Mouse (Mus musculus) stomach, embryonic 14.5 days (tissue): ENCODE results near the gene Gfod1. TPM values are rescaled to one million over a fixed set of nuclear protein-coding genes. Genes with fewer than 3 reads are reported as not detected.

ENCODE experiments used
- ATAC-seq: fragments of 200-750 bp; cut with Nextera tagmentation; 2 replicates; pipeline ENCODE4 v1.8.0; 2017; ENCODE audit warnings: low read depth, moderate TSS enrichment; ENCODE audit not compliant: insufficient number of reproducible peaks, insufficient read depth, low FRiP score
- H3K27ac ChIP-seq: fragments of 300-500 bp; sonication (generic); 2 replicates; pipeline ENCODE4 v1.5.1; 2014; ENCODE audit warnings: mild to moderate bottlenecking, low read length, moderate library complexity, mixed read lengths
- H3K27me3 ChIP-seq: fragments of 300-500 bp; sonication (generic); 2 replicates; pipeline ENCODE4 v1.6.1; 2014; ENCODE audit warnings: low read length, control low read depth, mixed read lengths; ENCODE audit not compliant: control insufficient read depth, insufficient read depth
- H3K36me3 ChIP-seq: fragments of 300-500 bp; sonication (generic); 2 replicates; pipeline ENCODE4 v1.6.1; 2014; ENCODE audit warnings: mild to moderate bottlenecking, control low read depth, low read length, moderate library complexity, mixed read lengths; ENCODE audit not compliant: control insufficient read depth, insufficient read depth
- H3K4me1 ChIP-seq: fragments of 300-500 bp; sonication (generic); 2 replicates; pipeline ENCODE4 v1.6.1; 2014; ENCODE audit warnings: low read length, control low read depth, mixed read lengths; ENCODE audit not compliant: control insufficient read depth, insufficient read depth
- H3K4me2 ChIP-seq: fragments of 300-500 bp; sonication (generic); replicated peaks from 2 replicates; pipeline ENCODE4 v1.6.1; 2014; ENCODE audit warnings: low read depth, low read length, control low read depth
- H3K4me3 ChIP-seq: fragments of 300-500 bp; sonication (generic); 2 replicates; pipeline ENCODE4 v1.5.1; 2014; ENCODE audit warnings: low read depth, low read length, control low read depth
- H3K9ac ChIP-seq: fragments of 300-500 bp; sonication (generic); replicated peaks from 2 replicates; pipeline ENCODE4 v1.6.1; 2014; ENCODE audit warnings: low read depth, mild to moderate bottlenecking, control low read depth, low read length, moderate library complexity, mixed read lengths
- H3K9me3 ChIP-seq: fragments of 300-500 bp; sonication (generic); 2 replicates; pipeline ENCODE4 v1.6.1; 2016; ENCODE audit warnings: low read depth, low read length, control low read depth; ENCODE audit not compliant: control insufficient read depth
- WGBS: fragments of 180-500 bp; shearing (Covaris S2); extraction: QIAGEN DNeasy Blood & Tissue Kit; methylation state at CpG from one replicate; pipeline ENCODE4 v1.1.7; 2014; 5-methylcytosine and 5-hydroxymethylcytosine counted together
- polyA plus RNA-seq: library from polyadenylated mRNA; unstranded; fragments of >200 nt; fragmentation: Nextera tagmentation; extraction: Ambion mirVana; gene quantifications from 2 replicates; pipeline ENCODE4 v1.2.1, GENCODE M21; 2014

Gene Gfod1
- polyA plus RNA-seq, 1 experiment from 2014 or later = 0.49 TPM

GRCm38 (mm10) chr13:43196000-43196399 is 108.0 kb downstream of the Gfod1 start:
- Histone ChIP-seq H3K27ac (no peak overlapping the region), H3K36me3 (no peaks in the 10 kb centered on the region), H3K4me2 (no peak overlapping the region), H3K4me1 (peaks cover 20% of the 10 kb centered on the region; the same call in 1 of the 2 replicates), H3K4me3 (no peak overlapping the region), H3K9ac (no peak overlapping the region), H3K27me3 (no peaks in the 10 kb centered on the region), H3K9me3 (no peaks in the 10 kb centered on the region)
- 18% methylated on average over 7 of the region's 7 CpGs for WGBS
- ATAC-seq = no peak

GRCm38 (mm10) chr13:43193932-43194331 is 110.0 kb downstream of the Gfod1 start:
- 92% methylated on average over 8 of the region's 8 CpGs for WGBS

GRCm38 (mm10) chr13:43193266-43193665 is 110.7 kb downstream of the Gfod1 start:
- Histone ChIP-seq H3K4me1 (peaks cover 22% of the 10 kb centered on the region; the same call in 1 of the 2 replicates), H3K9me3 (no peaks in the 10 kb centered on the region), H3K9ac (no peak overlapping the region), H3K27me3 (no peaks in the 10 kb centered on the region), H3K27ac (no peak overlapping the region), H3K4me3 (no peak overlapping the region), H3K36me3 (no peaks in the 10 kb centered on the region), H3K4me2 (no peak overlapping the region)
- ATAC-seq = peak; percentile 33; the same call in 1 of the 2 replicates
- 31% methylated on average over 7 of the region's 7 CpGs for WGBS

More at GRCm38 (mm10) chr13:43193932-43194331, 110.0 kb downstream of the Gfod1 start:
- Histone ChIP-seq H3K9ac (no peak overlapping the region), H3K4me2 (no peak overlapping the region), H3K9me3 (no peaks in the 10 kb centered on the region), H3K36me3 (no peaks in the 10 kb centered on the region), H3K4me1 (peaks cover 22% of the 10 kb centered on the region; the same call in 1 of the 2 replicates), H3K4me3 (no peak overlapping the region), H3K27ac (no peak overlapping the region), H3K27me3 (no peaks in the 10 kb centered on the region)
- no peak for ATAC-seq

- no peaks in the 10 kb centered on the region for H3K9me3 ChIP-seq
- no peak overlapping the region; the same call in 1 of the 2 replicates for H3K9ac ChIP-seq
- peaks cover 22% of the 10 kb centered on the region; the same call in 1 of the 2 replicates for H3K4me1 ChIP-seq
- H3K27me3 ChIP-seq = no peaks in the 10 kb centered on the region
- no peak overlapping the region for H3K27ac ChIP-seq
- no peaks in the 10 kb centered on the region for H3K36me3 ChIP-seq
- peak overlapping the region; percentile 31 for H3K4me2 ChIP-seq
- WGBS = 2% methylated on average over 14 of the region's 14 CpGs
- peak; percentile 28; the same call in 1 of the 2 replicates for ATAC-seq
- H3K4me3 ChIP-seq = 0 out of 2 replicates have a peak overlapping the region, but pooled peaks have one; percentile 4
Observed at GRCm38 (mm10) chr13:43191741-43192192, 112.2 kb downstream of the Gfod1 start.

GRCm38 (mm10) chr13:43191290-43191689 is 112.7 kb downstream of the Gfod1 start:
- Histone ChIP-seq H3K27ac (no peak overlapping the region), H3K36me3 (no peaks in the 10 kb centered on the region), H3K9ac (no peak overlapping the region), H3K4me3 (no peak overlapping the region), H3K4me2 (peak overlapping the region; percentile 31; the same call in 1 of the 2 replicates), H3K27me3 (no peaks in the 10 kb centered on the region), H3K4me1 (peaks cover 22% of the 10 kb centered on the region; the same call in 1 of the 2 replicates), H3K9me3 (no peaks in the 10 kb centered on the region)
- whole genome bisulfite sequencing = 11% methylated on average over 2 of the region's 2 CpGs
- no peak for ATAC-seq

- no peak overlapping the region for H3K27ac ChIP-seq
- WGBS = 96% methylated on average over 4 of the region's 4 CpGs
- no peaks in the 10 kb centered on the region for H3K36me3 ChIP-seq
- ATAC-seq = no peak
- H3K4me2 ChIP-seq = no peak overlapping the region
- no peak overlapping the region for H3K4me3 ChIP-seq
- no peak overlapping the region for H3K9ac ChIP-seq
- H3K4me1 ChIP-seq = peaks cover 13% of the 10 kb centered on the region; the same call in 1 of the 2 replicates
- no peaks in the 10 kb centered on the region for H3K27me3 ChIP-seq
- no peaks in the 10 kb centered on the region for H3K9me3 ChIP-seq
Observed at GRCm38 (mm10) chr13:43187736-43188135, 116.2 kb downstream of the Gfod1 start.

- H3K27me3 ChIP-seq = no peaks in the 10 kb centered on the region
- ATAC-seq = no peak
- peak overlapping the region; percentile 40 for H3K4me2 ChIP-seq
- no peaks in the 10 kb centered on the region for H3K4me1 ChIP-seq
- no peaks in the 10 kb centered on the region for H3K9me3 ChIP-seq
- peak overlapping the region; percentile 19 for H3K4me3 ChIP-seq
- H3K27ac ChIP-seq = no peak overlapping the region
- no peaks in the 10 kb centered on the region for H3K36me3 ChIP-seq
- H3K9ac ChIP-seq = 0 out of 2 replicates have a peak overlapping the region, but pooled peaks have one; percentile 4
- WGBS = 41% methylated on average over 8 of the region's 8 CpGs
Observed at GRCm38 (mm10) chr13:43183248-43184055, 120.5 kb downstream of the Gfod1 start.

- H3K27ac ChIP-seq = no peak overlapping the region
- peak overlapping the region; percentile 19 for H3K4me3 ChIP-seq
- H3K9me3 ChIP-seq = no peaks in the 10 kb centered on the region
- H3K4me2 ChIP-seq = peak overlapping the region; percentile 40
- no peaks in the 10 kb centered on the region for H3K36me3 ChIP-seq
- WGBS = 10% methylated on average over 14 of the region's 14 CpGs
- 0 out of 2 replicates have a peak overlapping the region, but pooled peaks have one; percentile 4 for H3K9ac ChIP-seq
- no peaks in the 10 kb centered on the region for H3K4me1 ChIP-seq
- H3K27me3 ChIP-seq = no peaks in the 10 kb centered on the region
- ATAC-seq = no peak; the same call in 1 of the 2 replicates
Observed at GRCm38 (mm10) chr13:43182465-43183201, 121.3 kb downstream of the Gfod1 start.
